Mouse (Mus musculus) yolk sac, embryonic 10.5 days (tissue): ENCODE measurements at regions not wholly inside any gene's neighbourhood (a gene's known extent, or its start where the extent isn't known, plus 50 kb on each side); places are given as distances from the start of the nearest gene placed in this dataset.
"Not testable (repeated sequence)": the region's sequence is repeated elsewhere in the genome, so short reads cannot be mapped to it uniquely, and the experiment has no call there.

Experiments used
- DNase-seq: peaks from one replicate; pipeline ENCODE4 v3.0.0-alpha.2; 2017; ENCODE audit warnings: low spot score

GRCm38 (mm10) chr15:84616880-84617279 lies 52.5 kb upstream of the Prr5 start:
- not testable (repeated sequence) for DNase-seq

DNA sequence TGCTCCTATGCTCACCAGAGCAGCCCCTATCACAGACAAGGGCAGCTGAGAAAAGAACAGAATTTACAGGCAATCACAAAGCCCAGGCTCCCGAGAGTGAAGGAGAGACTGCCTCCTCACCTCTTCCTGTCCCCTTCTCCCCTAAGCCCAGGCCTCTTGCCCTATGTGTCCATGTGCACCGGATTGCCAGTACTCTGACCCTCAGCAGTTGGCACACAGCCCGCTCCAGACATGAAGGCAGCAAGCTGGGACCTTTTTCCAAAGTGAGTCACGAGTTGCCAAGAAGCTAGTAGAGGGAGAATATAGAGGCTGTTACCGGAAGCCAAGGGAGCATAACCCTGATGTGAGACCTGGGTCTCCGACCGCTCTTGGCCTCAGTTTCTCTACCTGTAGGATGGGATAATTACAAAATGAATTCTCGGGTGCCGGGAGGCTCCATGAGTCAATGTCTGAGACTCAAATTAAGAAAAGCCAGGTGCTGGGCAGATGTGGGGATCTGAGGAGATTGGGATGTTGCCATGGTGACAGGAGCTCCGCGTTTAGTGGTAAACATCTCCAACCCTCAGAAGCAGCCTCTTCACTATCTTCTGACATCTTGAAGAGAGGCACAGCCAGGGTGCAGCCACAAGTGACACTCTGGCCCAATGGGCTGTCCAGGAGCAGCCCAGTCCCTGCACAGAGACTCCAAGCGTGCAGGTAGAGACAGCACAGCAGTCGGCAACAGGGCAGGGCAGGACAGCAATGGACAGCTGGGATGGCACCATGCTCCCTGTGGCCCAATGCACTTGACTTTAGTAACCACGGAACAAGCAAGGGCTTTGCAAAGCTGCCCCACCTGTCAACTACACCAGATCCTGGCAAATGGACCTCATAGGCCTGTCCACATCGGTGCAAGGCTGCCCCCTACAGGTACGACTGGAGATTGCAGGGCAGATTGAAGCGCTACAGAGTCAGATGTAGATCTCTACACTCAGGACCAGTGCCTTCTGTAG lies 55.6 kb upstream of the Prr5 start:
- DNase-seq, result peak; percentile 69

DNA sequence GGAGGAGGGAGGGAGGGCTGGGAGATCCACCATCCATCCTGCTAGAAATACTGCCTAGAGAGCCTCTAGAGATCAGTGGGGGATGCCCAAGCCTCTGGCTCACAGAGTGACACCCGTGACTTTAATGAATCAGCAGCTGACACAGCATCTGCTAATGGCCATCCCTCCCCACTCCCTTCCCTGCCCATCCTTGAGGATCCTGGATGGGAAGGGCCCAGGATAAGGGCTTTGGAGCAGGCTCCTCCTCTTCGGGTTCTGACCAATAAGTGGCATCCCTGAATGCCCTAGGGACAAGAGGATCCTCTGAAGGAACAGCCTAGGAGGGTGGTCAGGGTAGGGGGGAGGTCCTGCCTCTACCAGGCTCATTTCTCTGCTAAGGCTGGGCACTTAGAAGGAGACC lies 55.3 kb upstream of the Rtl6 start:
- no peak for DNase-seq

GRCm38 (mm10) chr15:84609825-84610442 lies 52.3 kb upstream of the Rtl6 start:
- DNase-seq, result no peak

DNA sequence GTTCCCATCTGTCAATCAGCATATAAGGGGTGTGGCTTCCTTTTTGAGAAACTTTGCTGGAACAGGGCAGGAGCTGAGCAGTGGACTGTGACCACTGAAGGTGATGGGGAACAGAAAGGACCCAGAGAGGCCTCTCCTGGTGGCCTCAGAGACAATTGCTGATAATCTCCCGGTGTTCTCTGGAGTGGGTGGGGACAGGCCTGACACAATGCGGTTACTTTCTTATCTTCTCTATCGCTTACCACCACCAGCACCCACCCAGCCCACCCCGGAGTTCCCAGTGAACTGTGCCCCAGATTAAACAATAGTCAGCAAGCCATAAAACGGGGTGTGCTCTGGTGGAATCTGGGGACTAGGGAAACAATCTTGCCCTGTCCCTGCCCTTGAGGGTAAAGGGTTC lies 51.4 kb upstream of the Rtl6 start:
- DNase-seq, result no peak
